Mouse (Mus musculus): Measurements from ENCODE around the gene Scai. TPM values are rescaled to one million over a fixed set of nuclear protein-coding genes. Genes with fewer than 3 reads are reported as not detected.
"Not testable (repeated sequence)": the region's sequence is repeated elsewhere in the genome, so short reads cannot be mapped to it uniquely, and the experiment has no call there.

Scai gene
- polyA plus RNA-seq, 1 experiment from 2014 or later: 6.6 TPM

GRCm38 (mm10) chr2:39129526-39130326 is 60.8 kb downstream of the Scai start:
- Histone ChIP-seq H3K9ac (no peak overlapping the region), H3K9me3 (no peaks in the 10 kb centered on the region), H3K27me3 (replicated peaks) (no peaks in the 10 kb centered on the region), H3K4me1 (no peaks in the 10 kb centered on the region), H3K4me2 (no peak overlapping the region), H3K36me3 (peaks cover 11% of the 10 kb centered on the region; the same call in 1 of the 2 replicates), H3K27ac (replicated peaks) (no peak overlapping the region), H3K4me3 (no peak overlapping the region)
- ATAC-seq (ENCODE audit: extremely low read depth, insufficient number of reproducible peaks, low FRiP score, low TSS enrichment): no peak
- 83% methylated on average over 3 of the region's 3 CpGs for WGBS

- Histone ChIP-seq H3K9me3 (no peaks in the 10 kb centered on the region), H3K27me3 (replicated peaks) (no peaks in the 10 kb centered on the region), H3K4me3 (no peak overlapping the region), H3K27ac (replicated peaks) (no peak overlapping the region), H3K9ac (no peak overlapping the region), H3K4me1 (no peaks in the 10 kb centered on the region), H3K4me2 (no peak overlapping the region), H3K36me3 (peaks cover 47% of the 10 kb centered on the region)
- no peak for ATAC-seq (ENCODE audit: extremely low read depth, insufficient number of reproducible peaks, low FRiP score, low TSS enrichment)
- WGBS: 77% methylated on average over 5 of the region's 5 CpGs
Observed at GRCm38 (mm10) chr2:39124167-39124566, 66.4 kb downstream of the Scai start.

GRCm38 (mm10) chr2:39121137-39121536 is 69.4 kb downstream of the Scai start:
- WGBS: 73% methylated on average over 5 of the region's 5 CpGs
- H3K9ac ChIP-seq: no peak overlapping the region
- no peak overlapping the region for H3K27ac ChIP-seq (replicated peaks)
- no peak overlapping the region for H3K4me3 ChIP-seq
- no peaks in the 10 kb centered on the region for H3K9me3 ChIP-seq
- H3K4me2 ChIP-seq: no peak overlapping the region
- peaks cover 64% of the 10 kb centered on the region for H3K36me3 ChIP-seq
- ATAC-seq (ENCODE audit: extremely low read depth, insufficient number of reproducible peaks, low FRiP score, low TSS enrichment): no peak
- H3K4me1 ChIP-seq: no peaks in the 10 kb centered on the region
- no peaks in the 10 kb centered on the region for H3K27me3 ChIP-seq (replicated peaks)

- Histone ChIP-seq H3K4me2 (no peak overlapping the region), H3K9me3 (no peaks in the 10 kb centered on the region), H3K27ac (replicated peaks) (no peak overlapping the region), H3K4me1 (no peaks in the 10 kb centered on the region), H3K4me3 (no peak overlapping the region), H3K9ac (no peak overlapping the region), H3K36me3 (peaks cover 64% of the 10 kb centered on the region), H3K27me3 (replicated peaks) (no peaks in the 10 kb centered on the region)
- ATAC-seq (ENCODE audit: extremely low read depth, insufficient number of reproducible peaks, low FRiP score, low TSS enrichment): no peak
- WGBS: 87% methylated on average over 2 of the region's 2 CpGs
Observed at GRCm38 (mm10) chr2:39116583-39116982, 74.0 kb downstream of the Scai start.

- no peak for ATAC-seq (ENCODE audit: extremely low read depth, insufficient number of reproducible peaks, low FRiP score, low TSS enrichment)
- WGBS: 89% methylated on average over 7 of the region's 7 CpGs
Observed at GRCm38 (mm10) chr2:39114093-39114492, 76.4 kb downstream of the Scai start.

GRCm38 (mm10) chr2:39110514-39110913 is 80.0 kb downstream of the Scai start:
- no peaks in the 10 kb centered on the region for H3K27me3 ChIP-seq (replicated peaks)
- no peak overlapping the region for H3K27ac ChIP-seq (replicated peaks)
- H3K36me3 ChIP-seq: peaks cover 64% of the 10 kb centered on the region
- H3K4me1 ChIP-seq: no peaks in the 10 kb centered on the region
- ATAC-seq (ENCODE audit: extremely low read depth, insufficient number of reproducible peaks, low FRiP score, low TSS enrichment): no peak
- no peak overlapping the region for H3K9ac ChIP-seq
- H3K4me2 ChIP-seq: no peak overlapping the region
- H3K9me3 ChIP-seq: no peaks in the 10 kb centered on the region
- H3K4me3 ChIP-seq: no peak overlapping the region

More at GRCm38 (mm10) chr2:39114093-39114492, 76.4 kb downstream of the Scai start:
- Histone ChIP-seq H3K9me3 (no peaks in the 10 kb centered on the region), H3K4me3 (no peak overlapping the region), H3K27ac (replicated peaks) (no peak overlapping the region), H3K36me3 (peaks cover 64% of the 10 kb centered on the region), H3K4me1 (no peaks in the 10 kb centered on the region), H3K27me3 (replicated peaks) (no peaks in the 10 kb centered on the region), H3K4me2 (no peak overlapping the region), H3K9ac (no peak overlapping the region)

GRCm38 (mm10) chr2:39109712-39110111 is 80.8 kb downstream of the Scai start:
- H3K4me1 ChIP-seq; ATAC-seq (ENCODE audit: extremely low read depth, insufficient number of reproducible peaks, low FRiP score, low TSS enrichment); H3K27me3 ChIP-seq (replicated peaks); H3K4me3 ChIP-seq; H3K9me3 ChIP-seq; H3K27ac ChIP-seq (replicated peaks); H3K9ac ChIP-seq; H3K4me2 ChIP-seq: not testable (repeated sequence)
- peaks cover 70% of the 10 kb centered on the region for H3K36me3 ChIP-seq

- H3K27ac ChIP-seq (replicated peaks): not testable (repeated sequence)
Observed at GRCm38 (mm10) chr2:39099951-39100350, 90.6 kb downstream of the Scai start.

GRCm38 (mm10) chr2:39097993-39098392 is 92.5 kb downstream of the Scai start:
- H3K9ac ChIP-seq: no peak overlapping the region
- peaks cover 51% of the 10 kb centered on the region for H3K36me3 ChIP-seq
- no peaks in the 10 kb centered on the region for H3K9me3 ChIP-seq
- no peak overlapping the region for H3K4me2 ChIP-seq
- no peak for ATAC-seq (ENCODE audit: extremely low read depth, insufficient number of reproducible peaks, low FRiP score, low TSS enrichment)
- no peak overlapping the region for H3K4me3 ChIP-seq
- no peaks in the 10 kb centered on the region for H3K4me1 ChIP-seq
- H3K27ac ChIP-seq (replicated peaks): no peak overlapping the region
- H3K27me3 ChIP-seq (replicated peaks): no peaks in the 10 kb centered on the region

More at GRCm38 (mm10) chr2:39099951-39100350, 90.6 kb downstream of the Scai start:
- peaks cover 53% of the 10 kb centered on the region for H3K36me3 ChIP-seq
- not testable (repeated sequence) for H3K9ac ChIP-seq; H3K27me3 ChIP-seq (replicated peaks); H3K4me3 ChIP-seq; ATAC-seq (ENCODE audit: extremely low read depth, insufficient number of reproducible peaks, low FRiP score, low TSS enrichment); H3K4me1 ChIP-seq; H3K4me2 ChIP-seq; H3K9me3 ChIP-seq
- 94% methylated on average over 1 of the region's 1 CpGs for WGBS

- Histone ChIP-seq H3K9ac (no peak overlapping the region), H3K27me3 (replicated peaks) (no peaks in the 10 kb centered on the region), H3K4me2 (no peak overlapping the region), H3K4me3 (no peak overlapping the region), H3K27ac (replicated peaks) (no peak overlapping the region), H3K36me3 (peaks cover 43% of the 10 kb centered on the region), H3K9me3 (no peaks in the 10 kb centered on the region), H3K4me1 (no peaks in the 10 kb centered on the region)
- WGBS: 86% methylated on average over 1 of the region's 1 CpGs
- no peak for ATAC-seq (ENCODE audit: extremely low read depth, insufficient number of reproducible peaks, low FRiP score, low TSS enrichment)
Observed at GRCm38 (mm10) chr2:39091966-39092365, 98.6 kb downstream of the Scai start.

GRCm38 (mm10) chr2:39082706-39083105 is 107.8 kb downstream of the Scai start:
- Histone ChIP-seq H3K4me3 (no peak overlapping the region), H3K27me3 (replicated peaks) (no peaks in the 10 kb centered on the region), H3K4me2 (no peak overlapping the region), H3K36me3 (peaks cover 68% of the 10 kb centered on the region), H3K4me1 (no peaks in the 10 kb centered on the region), H3K27ac (replicated peaks) (no peak overlapping the region), H3K9ac (no peak overlapping the region), H3K9me3 (no peaks in the 10 kb centered on the region)
- 79% methylated on average over 3 of the region's 3 CpGs for WGBS
- ATAC-seq (ENCODE audit: extremely low read depth, insufficient number of reproducible peaks, low FRiP score, low TSS enrichment): no peak

GRCm38 (mm10) chr2:39070666-39071065 is 119.9 kb downstream of the Scai start:
- Histone ChIP-seq H3K9me3 (no peaks in the 10 kb centered on the region), H3K36me3 (0 out of 2 replicates have a peak, but pooled peaks cover 2% of the 10 kb centered on the region), H3K9ac (no peak overlapping the region), H3K4me2 (no peak overlapping the region), H3K27me3 (replicated peaks) (no peaks in the 10 kb centered on the region), H3K27ac (replicated peaks) (no peak overlapping the region), H3K4me3 (no peak overlapping the region), H3K4me1 (peaks cover 11% of the 10 kb centered on the region; the same call in 1 of the 2 replicates)
- no peak for ATAC-seq (ENCODE audit: extremely low read depth, insufficient number of reproducible peaks, low FRiP score, low TSS enrichment)
